Mouse (Mus musculus): Measurements from ENCODE around the gene Fam189a1. TPM values are rescaled to one million over a fixed set of nuclear protein-coding genes. Genes with fewer than 3 reads are reported as not detected.
A peak's percentile ranks its signal among the peaks of the same experiment; 100 is the strongest.

Fam189a1 gene
- polyA plus RNA-seq, 1 experiment from 2014 or later = 5.7 TPM

DNA sequence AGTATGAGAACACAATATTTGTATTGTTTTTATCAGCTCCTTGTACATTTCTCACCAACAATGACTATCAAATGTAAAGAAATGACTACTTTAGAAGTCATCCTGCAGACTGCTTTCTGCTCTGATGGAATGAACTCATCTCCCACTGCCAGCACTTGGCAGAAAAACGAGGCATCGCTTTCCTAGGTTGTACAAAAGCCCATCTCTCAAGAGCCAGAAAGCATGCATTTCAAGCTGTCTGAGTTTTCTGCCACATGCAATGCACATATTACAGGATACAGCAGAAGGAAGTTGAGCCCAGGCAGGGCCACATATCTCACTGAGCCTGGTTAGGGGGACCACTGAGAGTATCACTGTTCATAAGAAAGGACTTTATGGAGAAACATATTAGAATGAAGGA is 256.1 kb downstream of the Fam189a1 start:
- no peak overlapping the region for H3K9ac ChIP-seq (replicated peaks; ENCODE audit: low read depth, low read length)
- H3K4me3 ChIP-seq (replicated peaks; ENCODE audit: low read length) = no peak overlapping the region
- no peaks in the 10 kb centered on the region for H3K4me1 ChIP-seq (replicated peaks; ENCODE audit: control insufficient read depth, insufficient read depth, low read length)
- no peaks in the 10 kb centered on the region for H3K36me3 ChIP-seq (ENCODE audit: control insufficient read depth, insufficient read depth)
- H3K27ac ChIP-seq (ENCODE audit: low read length) = no peak overlapping the region
- WGBS = 67% methylated on average over 2 of the region's 2 CpGs
- ATAC-seq = peak; percentile 65
- no peaks in the 10 kb centered on the region for H3K9me3 ChIP-seq (ENCODE audit: control insufficient read depth, low read length)
- no peak overlapping the region for H3K4me2 ChIP-seq (ENCODE audit: low read length)
- H3K27me3 ChIP-seq (replicated peaks; ENCODE audit: control insufficient read depth, insufficient read depth, low read length) = no peaks in the 10 kb centered on the region

DNA sequence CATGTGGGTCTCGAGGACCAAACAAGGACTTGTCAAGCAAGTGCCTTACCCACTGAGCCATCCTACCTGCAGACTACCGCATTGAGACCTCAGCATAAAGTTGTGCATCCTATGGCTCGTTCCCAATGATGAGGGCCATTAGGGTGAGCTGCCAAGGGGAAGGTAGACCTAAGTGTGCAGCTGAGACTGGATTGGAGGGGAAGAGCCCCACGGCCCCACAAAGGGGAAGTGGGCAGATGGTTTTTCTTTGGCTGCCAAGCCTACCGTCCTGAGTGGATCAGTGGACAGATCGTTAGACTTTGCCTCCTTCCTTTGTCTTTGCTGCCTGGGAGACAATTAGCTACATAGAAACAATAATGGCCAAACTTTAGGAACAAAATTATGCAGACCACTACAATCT is 259.8 kb downstream of the Fam189a1 start:
- Histone ChIP-seq H3K9ac (replicated peaks; ENCODE audit: low read depth, low read length) (no peak overlapping the region), H3K36me3 (ENCODE audit: control insufficient read depth, insufficient read depth) (no peaks in the 10 kb centered on the region), H3K4me2 (ENCODE audit: low read length) (no peak overlapping the region), H3K9me3 (ENCODE audit: control insufficient read depth, low read length) (no peaks in the 10 kb centered on the region), H3K27me3 (replicated peaks; ENCODE audit: control insufficient read depth, insufficient read depth, low read length) (no peaks in the 10 kb centered on the region), H3K4me3 (replicated peaks; ENCODE audit: low read length) (no peak overlapping the region), H3K4me1 (replicated peaks; ENCODE audit: control insufficient read depth, insufficient read depth, low read length) (no peaks in the 10 kb centered on the region), H3K27ac (ENCODE audit: low read length) (no peak overlapping the region)
- WGBS = 69% methylated on average over 6 of the region's 6 CpGs
- no peak for ATAC-seq

DNA sequence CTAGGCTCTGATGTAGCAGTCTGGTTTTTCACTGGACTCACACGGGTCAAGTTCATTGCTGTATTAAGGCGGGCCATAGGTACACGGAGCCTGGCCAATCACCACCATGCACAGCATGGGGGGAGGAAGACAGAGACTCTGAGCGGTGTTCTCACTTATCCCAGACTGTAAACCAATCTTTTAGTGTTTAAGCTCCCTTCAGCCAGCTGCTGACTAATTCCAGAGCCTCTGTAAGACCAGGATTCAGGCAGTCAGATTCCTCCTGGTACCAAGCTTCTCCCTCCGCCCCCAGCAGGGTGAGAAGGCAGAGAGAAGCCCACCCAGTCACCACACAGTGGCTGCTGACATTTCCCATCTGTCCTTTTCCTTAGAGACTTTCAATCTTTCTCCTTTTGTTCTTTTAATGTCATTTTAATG is 260.7 kb downstream of the Fam189a1 start:
- Histone ChIP-seq H3K9me3 (ENCODE audit: control insufficient read depth, low read length) (no peaks in the 10 kb centered on the region), H3K4me1 (replicated peaks; ENCODE audit: control insufficient read depth, insufficient read depth, low read length) (no peaks in the 10 kb centered on the region), H3K4me3 (replicated peaks; ENCODE audit: low read length) (no peak overlapping the region), H3K9ac (replicated peaks; ENCODE audit: low read depth, low read length) (no peak overlapping the region), H3K27ac (ENCODE audit: low read length) (no peak overlapping the region), H3K27me3 (replicated peaks; ENCODE audit: control insufficient read depth, insufficient read depth, low read length) (no peaks in the 10 kb centered on the region), H3K36me3 (ENCODE audit: control insufficient read depth, insufficient read depth) (no peaks in the 10 kb centered on the region), H3K4me2 (ENCODE audit: low read length) (no peak overlapping the region)
- no peak for ATAC-seq
- 53% methylated on average over 5 of the region's 5 CpGs for WGBS

DNA sequence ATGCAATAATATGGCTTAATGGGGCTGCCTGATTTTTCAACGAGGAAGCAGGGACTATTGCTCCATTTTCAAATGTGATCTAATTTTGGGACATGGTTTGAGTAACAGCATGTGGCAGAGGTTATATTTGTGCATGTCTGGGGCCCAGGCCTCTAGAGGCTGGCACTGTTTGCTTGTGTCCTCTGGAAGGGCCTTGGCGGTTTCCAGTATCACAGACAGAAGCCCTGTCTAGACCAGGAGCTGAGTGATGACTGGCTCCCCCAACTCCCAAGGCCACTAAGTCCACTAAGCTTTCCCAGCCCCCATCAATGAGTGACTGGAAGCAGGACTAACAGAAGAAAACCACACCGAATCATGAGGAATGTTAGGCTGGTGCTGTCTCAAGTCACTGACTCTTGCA is 265.2 kb downstream of the Fam189a1 start:
- no peak overlapping the region for H3K4me2 ChIP-seq (ENCODE audit: low read length)
- WGBS = 86% methylated on average over 3 of the region's 3 CpGs
- H3K27ac ChIP-seq (ENCODE audit: low read length) = no peak overlapping the region
- no peaks in the 10 kb centered on the region for H3K9me3 ChIP-seq (ENCODE audit: control insufficient read depth, low read length)
- H3K36me3 ChIP-seq (ENCODE audit: control insufficient read depth, insufficient read depth) = no peaks in the 10 kb centered on the region
- no peak overlapping the region for H3K4me3 ChIP-seq (replicated peaks; ENCODE audit: low read length)
- peaks cover 4% of the 10 kb centered on the region; the same call in 1 of the 2 replicates for H3K4me1 ChIP-seq (replicated peaks; ENCODE audit: control insufficient read depth, insufficient read depth, low read length)
- no peak overlapping the region for H3K9ac ChIP-seq (replicated peaks; ENCODE audit: low read depth, low read length)
- no peak for ATAC-seq
- H3K27me3 ChIP-seq (replicated peaks; ENCODE audit: control insufficient read depth, insufficient read depth, low read length) = no peaks in the 10 kb centered on the region

DNA sequence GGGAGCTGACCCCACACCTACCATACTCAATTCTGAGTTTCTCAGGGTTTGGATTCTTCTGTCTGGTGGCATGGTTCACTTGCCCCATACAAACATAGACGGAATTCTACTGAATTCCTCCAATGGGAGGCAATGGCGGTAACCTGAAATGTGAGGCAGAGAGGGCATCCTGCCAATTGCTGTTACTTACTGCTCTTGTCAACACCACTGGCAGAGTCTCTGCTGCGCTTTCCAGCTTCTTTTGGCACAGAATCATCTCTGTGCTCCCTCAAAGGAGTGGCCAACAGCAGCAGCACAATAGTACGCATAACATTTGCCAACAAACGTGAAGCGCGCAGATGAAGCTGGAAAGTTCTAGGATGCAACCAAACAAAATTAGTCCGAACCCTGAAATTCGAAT is 266.5 kb downstream of the Fam189a1 start:
- Histone ChIP-seq H3K27me3 (replicated peaks; ENCODE audit: control insufficient read depth, insufficient read depth, low read length) (no peaks in the 10 kb centered on the region), H3K4me1 (replicated peaks; ENCODE audit: control insufficient read depth, insufficient read depth, low read length) (peaks cover 9% of the 10 kb centered on the region), H3K36me3 (ENCODE audit: control insufficient read depth, insufficient read depth) (no peaks in the 10 kb centered on the region), H3K9me3 (ENCODE audit: control insufficient read depth, low read length) (no peaks in the 10 kb centered on the region), H3K4me3 (replicated peaks; ENCODE audit: low read length) (no peak overlapping the region), H3K9ac (replicated peaks; ENCODE audit: low read depth, low read length) (no peak overlapping the region), H3K4me2 (ENCODE audit: low read length) (no peak overlapping the region), H3K27ac (ENCODE audit: low read length) (no peak overlapping the region)
- peak; percentile 74 for ATAC-seq
- 44% methylated on average over 9 of the region's 9 CpGs for WGBS

DNA sequence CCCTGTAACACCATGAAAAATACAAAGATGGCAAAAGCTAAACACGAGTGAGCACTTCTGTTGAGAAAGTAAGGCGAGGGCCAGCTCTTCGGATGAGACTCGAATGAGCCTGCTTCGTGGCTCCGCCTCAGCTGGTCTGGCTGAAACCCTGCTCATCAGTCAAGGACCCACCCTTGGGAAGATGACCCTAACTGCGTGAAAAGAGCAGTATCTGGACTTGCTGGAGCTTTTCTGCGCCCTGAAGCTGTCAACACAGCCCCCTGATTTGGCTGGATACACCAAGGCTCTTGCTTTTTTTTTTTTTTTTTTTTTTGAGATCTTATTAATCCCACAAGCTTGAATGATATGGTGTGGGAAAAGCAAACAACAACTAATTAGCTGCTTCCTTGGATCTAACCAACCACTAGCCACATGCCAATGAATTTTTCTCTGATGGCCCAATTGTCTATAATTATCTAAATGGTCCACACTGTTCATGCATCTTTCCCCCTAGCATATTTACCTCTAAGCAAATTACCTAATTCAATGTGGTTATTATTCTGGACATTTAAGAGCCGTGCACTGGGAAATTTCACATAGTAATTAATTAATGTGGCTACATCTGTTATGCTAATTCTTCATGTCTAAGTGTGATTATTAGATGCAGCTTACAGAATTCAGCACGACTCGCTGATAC is 272.0 kb downstream of the Fam189a1 start:
- H3K4me3 ChIP-seq (replicated peaks; ENCODE audit: low read length) = no peak overlapping the region
- ATAC-seq = peak; percentile 86
- peaks cover 2% of the 10 kb centered on the region; the same call in 1 of the 2 replicates for H3K27me3 ChIP-seq (replicated peaks; ENCODE audit: control insufficient read depth, insufficient read depth, low read length)
- no peaks in the 10 kb centered on the region for H3K36me3 ChIP-seq (ENCODE audit: control insufficient read depth, insufficient read depth)
- H3K4me2 ChIP-seq (ENCODE audit: low read length) = no peak overlapping the region
- no peak overlapping the region for H3K9ac ChIP-seq (replicated peaks; ENCODE audit: low read depth, low read length)
- no peak overlapping the region for H3K27ac ChIP-seq (ENCODE audit: low read length)
- H3K4me1 ChIP-seq (replicated peaks; ENCODE audit: control insufficient read depth, insufficient read depth, low read length) = peaks cover 15% of the 10 kb centered on the region
- WGBS = 34% methylated on average over 11 of the region's 11 CpGs
- no peaks in the 10 kb centered on the region for H3K9me3 ChIP-seq (ENCODE audit: control insufficient read depth, low read length)

DNA sequence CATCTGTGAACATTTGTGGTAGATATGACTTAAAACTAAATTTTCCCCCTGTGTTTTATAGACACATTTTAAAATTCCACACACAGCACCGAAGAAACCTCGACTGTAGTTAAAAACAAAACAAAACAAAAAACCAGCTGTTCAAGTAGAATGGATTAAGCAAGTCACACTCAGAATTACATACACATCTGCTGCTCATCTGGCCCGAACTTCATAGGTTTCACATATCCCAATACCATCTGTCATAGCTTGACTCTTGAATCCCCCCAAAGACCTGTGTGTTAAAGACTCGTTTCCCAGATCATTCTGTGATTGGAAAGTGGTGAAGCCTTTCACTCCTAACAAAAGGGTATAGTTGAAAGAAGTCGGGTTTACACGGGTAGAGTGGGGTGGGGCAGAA is 274.1 kb downstream of the Fam189a1 start:
- Histone ChIP-seq H3K4me2 (ENCODE audit: low read length) (no peak overlapping the region), H3K4me3 (replicated peaks; ENCODE audit: low read length) (no peak overlapping the region), H3K9me3 (ENCODE audit: control insufficient read depth, low read length) (no peaks in the 10 kb centered on the region), H3K36me3 (ENCODE audit: control insufficient read depth, insufficient read depth) (no peaks in the 10 kb centered on the region), H3K9ac (replicated peaks; ENCODE audit: low read depth, low read length) (no peak overlapping the region), H3K27ac (ENCODE audit: low read length) (no peak overlapping the region), H3K27me3 (replicated peaks; ENCODE audit: control insufficient read depth, insufficient read depth, low read length) (peaks cover 2% of the 10 kb centered on the region; the same call in 1 of the 2 replicates), H3K4me1 (replicated peaks; ENCODE audit: control insufficient read depth, insufficient read depth, low read length) (peaks cover 15% of the 10 kb centered on the region)
- WGBS = 73% methylated on average over 6 of the region's 6 CpGs
- ATAC-seq = no peak

DNA sequence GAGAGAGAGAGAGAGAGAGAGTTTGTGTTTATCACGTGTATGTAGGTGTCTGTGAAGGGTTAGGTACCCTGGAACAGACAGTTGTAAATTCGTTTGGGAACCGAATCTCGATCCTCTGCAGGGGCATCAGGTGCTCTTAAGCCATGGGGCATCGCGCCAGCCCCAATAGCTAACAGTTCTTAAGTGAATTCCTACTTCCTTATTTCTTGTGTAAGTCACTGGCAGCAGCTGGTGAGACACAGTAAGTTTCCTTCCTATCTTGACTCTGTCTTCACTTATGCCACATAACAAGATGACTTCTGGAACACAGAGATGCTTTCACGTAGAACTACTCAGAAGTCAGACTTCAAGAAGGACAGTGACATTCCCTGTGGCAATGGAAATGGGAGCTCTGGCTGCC is 275.0 kb downstream of the Fam189a1 start:
- no peaks in the 10 kb centered on the region for H3K9me3 ChIP-seq (ENCODE audit: control insufficient read depth, low read length)
- 80% methylated on average over 7 of the region's 7 CpGs for WGBS
- no peak overlapping the region for H3K9ac ChIP-seq (replicated peaks; ENCODE audit: low read depth, low read length)
- no peak overlapping the region for H3K27ac ChIP-seq (ENCODE audit: low read length)
- no peak for ATAC-seq
- H3K4me2 ChIP-seq (ENCODE audit: low read length) = no peak overlapping the region
- H3K4me3 ChIP-seq (replicated peaks; ENCODE audit: low read length) = no peak overlapping the region
- H3K4me1 ChIP-seq (replicated peaks; ENCODE audit: control insufficient read depth, insufficient read depth, low read length) = peaks cover 15% of the 10 kb centered on the region
- no peaks in the 10 kb centered on the region for H3K36me3 ChIP-seq (ENCODE audit: control insufficient read depth, insufficient read depth)
- H3K27me3 ChIP-seq (replicated peaks; ENCODE audit: control insufficient read depth, insufficient read depth, low read length) = peaks cover 2% of the 10 kb centered on the region; the same call in 1 of the 2 replicates

DNA sequence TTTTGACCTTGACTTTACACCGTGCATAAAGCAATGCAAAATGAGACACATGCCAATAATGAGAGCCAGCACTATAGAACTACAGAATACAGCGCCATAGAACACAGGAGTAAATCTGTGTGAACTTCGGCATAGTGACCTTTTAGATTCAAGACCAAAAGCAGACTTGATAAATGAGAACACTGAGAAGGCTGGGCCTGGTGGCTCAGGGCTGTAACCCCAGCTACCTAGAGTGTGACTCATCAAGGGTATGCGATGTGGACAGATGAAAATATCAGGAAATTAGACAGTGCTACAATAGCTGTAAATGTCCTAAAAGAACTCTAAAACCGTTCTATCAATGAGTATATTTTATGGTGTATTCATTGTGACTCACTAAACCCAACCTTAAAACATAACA is 276.0 kb downstream of the Fam189a1 start:
- Histone ChIP-seq H3K9me3 (ENCODE audit: control insufficient read depth, low read length) (no peaks in the 10 kb centered on the region), H3K9ac (replicated peaks; ENCODE audit: low read depth, low read length) (no peak overlapping the region), H3K4me3 (replicated peaks; ENCODE audit: low read length) (no peak overlapping the region), H3K27ac (ENCODE audit: low read length) (no peak overlapping the region), H3K4me1 (replicated peaks; ENCODE audit: control insufficient read depth, insufficient read depth, low read length) (peaks cover 15% of the 10 kb centered on the region), H3K36me3 (ENCODE audit: control insufficient read depth, insufficient read depth) (no peaks in the 10 kb centered on the region), H3K27me3 (replicated peaks; ENCODE audit: control insufficient read depth, insufficient read depth, low read length) (peaks cover 2% of the 10 kb centered on the region; the same call in 1 of the 2 replicates), H3K4me2 (ENCODE audit: low read length) (no peak overlapping the region)
- WGBS = 88% methylated on average over 5 of the region's 5 CpGs
- no peak for ATAC-seq

DNA sequence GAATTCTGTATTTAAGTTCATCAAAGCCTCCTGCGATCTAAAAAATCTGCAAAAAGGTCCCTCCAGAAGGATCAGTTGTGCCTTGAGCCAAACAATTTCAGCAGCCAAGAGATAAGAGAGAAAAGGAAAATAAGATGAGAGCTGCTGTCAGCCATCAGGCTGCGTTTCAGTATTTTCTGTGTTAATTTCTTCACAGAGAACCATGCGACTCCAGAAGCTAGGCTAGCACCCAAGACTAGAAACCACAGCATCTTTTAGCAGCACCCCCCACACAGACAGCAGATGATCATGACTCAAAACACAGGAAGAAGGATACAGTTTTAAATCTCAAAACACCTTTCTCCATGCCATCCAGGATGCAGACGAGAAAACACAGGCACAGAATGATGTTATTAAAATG is 281.4 kb downstream of the Fam189a1 start:
- Histone ChIP-seq H3K27ac (ENCODE audit: low read length) (no peak overlapping the region), H3K4me2 (ENCODE audit: low read length) (no peak overlapping the region), H3K27me3 (replicated peaks; ENCODE audit: control insufficient read depth, insufficient read depth, low read length) (no peaks in the 10 kb centered on the region), H3K9me3 (ENCODE audit: control insufficient read depth, low read length) (no peaks in the 10 kb centered on the region), H3K4me1 (replicated peaks; ENCODE audit: control insufficient read depth, insufficient read depth, low read length) (peaks cover 21% of the 10 kb centered on the region), H3K4me3 (replicated peaks; ENCODE audit: low read length) (no peak overlapping the region), H3K36me3 (ENCODE audit: control insufficient read depth, insufficient read depth) (no peaks in the 10 kb centered on the region), H3K9ac (replicated peaks; ENCODE audit: low read depth, low read length) (no peak overlapping the region)
- 75% methylated on average over 4 of the region's 4 CpGs for WGBS
- no peak for ATAC-seq

Data from forebrain, embryonic 16.5 days (tissue).